Mouse (Mus musculus): ENCODE results near the gene Abca4.
"Not testable (repeated sequence)": the region's sequence is repeated elsewhere in the genome, so short reads cannot be mapped to it uniquely, and the experiment has no call there.

Abca4 gene

GRCm38 (mm10) chr3:122176706-122177390 lies 132.6 kb downstream of the Abca4 start:
- DNase-seq: peak; percentile 97

DNA sequence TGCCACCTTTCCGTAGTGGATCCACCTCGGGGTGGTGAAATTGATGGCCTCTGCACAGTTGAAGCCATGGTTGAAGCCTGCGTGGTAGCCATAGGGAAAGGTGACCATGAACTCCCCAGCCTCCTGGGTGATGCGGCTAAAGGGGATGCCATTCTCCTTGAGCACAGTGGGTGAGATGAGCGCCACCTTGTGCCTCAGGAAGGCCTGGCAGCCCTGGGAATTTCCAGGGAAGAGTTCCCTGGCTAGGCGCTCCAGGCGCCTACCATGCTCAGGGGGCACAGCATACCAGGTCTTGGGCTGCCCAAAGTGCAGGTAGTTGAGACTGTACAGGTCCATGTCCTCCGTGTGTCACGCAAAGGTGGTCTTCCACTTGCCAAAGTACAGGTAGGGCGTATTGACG lies 139.9 kb downstream of the Abca4 start:
- DNase-seq: no peak

GRCm38 (mm10) chr3:122186975-122187374 lies 142.7 kb downstream of the Abca4 start:
- DNase-seq: no peak

- no peak for DNase-seq
Observed at GRCm38 (mm10) chr3:122196621-122197298, 152.5 kb downstream of the Abca4 start.

DNA sequence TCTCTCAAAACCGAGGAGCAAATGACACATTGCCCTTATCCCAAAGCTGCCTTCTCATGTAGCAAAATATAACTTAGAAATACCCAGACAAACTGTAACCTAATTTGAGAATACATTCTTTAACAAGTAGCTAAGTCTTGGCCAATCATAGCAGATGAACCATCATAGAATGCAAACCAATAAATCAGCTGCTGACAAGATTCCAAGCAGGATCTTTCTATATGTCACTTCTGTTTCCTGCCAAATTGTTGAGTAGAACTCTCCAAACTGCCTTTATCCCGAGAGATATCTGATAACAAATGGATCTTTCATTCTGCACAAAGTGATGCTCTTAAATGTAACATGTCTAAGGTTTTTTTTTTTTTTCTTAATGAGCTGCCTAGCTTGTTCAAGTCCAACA lies 154.3 kb downstream of the Abca4 start:
- DNase-seq: no peak

- DNase-seq: peak; percentile 61
Observed at GRCm38 (mm10) chr3:122198966-122199381, 154.7 kb downstream of the Abca4 start.

GRCm38 (mm10) chr3:122199600-122199999 lies 155.4 kb downstream of the Abca4 start:
- peak; percentile 18 for DNase-seq

DNA sequence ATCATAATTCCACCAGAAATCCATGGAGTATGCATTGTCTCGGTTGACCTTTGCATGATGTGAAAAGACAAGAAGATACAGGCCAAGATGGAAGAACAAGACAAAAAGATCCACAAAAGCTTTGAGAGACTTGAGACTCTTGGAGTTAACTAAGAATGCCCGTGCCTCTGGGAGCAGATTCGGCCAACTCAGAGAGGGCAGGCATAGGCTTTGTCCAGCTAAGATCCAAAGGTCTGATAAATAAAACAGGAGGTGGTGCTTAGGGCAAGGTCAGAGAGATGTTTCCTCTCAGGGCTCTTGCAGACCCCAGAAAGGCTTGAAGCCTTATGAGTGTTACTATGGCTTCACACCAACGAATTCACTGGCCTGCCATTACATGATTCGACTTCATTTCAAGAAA lies 155.8 kb downstream of the Abca4 start:
- no peak for DNase-seq

GRCm38 (mm10) chr3:122200447-122200846 lies 156.2 kb downstream of the Abca4 start:
- DNase-seq: no peak

DNA sequence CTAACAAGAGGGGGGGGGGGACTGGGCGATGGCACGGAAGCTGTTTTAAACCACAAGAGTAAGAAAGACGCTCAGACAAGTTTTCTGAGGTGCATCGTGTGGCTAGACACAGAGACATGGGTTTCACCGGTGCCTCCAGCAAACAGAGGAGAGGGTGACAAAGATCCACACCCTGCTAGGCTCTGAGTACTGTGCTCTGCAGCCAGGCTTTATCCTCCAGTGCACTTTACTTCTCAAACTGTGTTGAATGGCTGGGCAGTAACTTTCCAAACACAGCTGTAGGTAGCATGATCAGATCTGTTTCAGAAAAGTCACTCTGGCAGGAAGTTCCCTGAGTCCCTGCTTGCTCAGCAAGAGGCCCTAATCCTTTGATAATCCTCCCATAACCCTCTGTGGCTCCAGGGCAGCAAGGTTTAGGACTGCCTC lies 158.1 kb downstream of the Abca4 start:
- DNase-seq: no peak

DNA sequence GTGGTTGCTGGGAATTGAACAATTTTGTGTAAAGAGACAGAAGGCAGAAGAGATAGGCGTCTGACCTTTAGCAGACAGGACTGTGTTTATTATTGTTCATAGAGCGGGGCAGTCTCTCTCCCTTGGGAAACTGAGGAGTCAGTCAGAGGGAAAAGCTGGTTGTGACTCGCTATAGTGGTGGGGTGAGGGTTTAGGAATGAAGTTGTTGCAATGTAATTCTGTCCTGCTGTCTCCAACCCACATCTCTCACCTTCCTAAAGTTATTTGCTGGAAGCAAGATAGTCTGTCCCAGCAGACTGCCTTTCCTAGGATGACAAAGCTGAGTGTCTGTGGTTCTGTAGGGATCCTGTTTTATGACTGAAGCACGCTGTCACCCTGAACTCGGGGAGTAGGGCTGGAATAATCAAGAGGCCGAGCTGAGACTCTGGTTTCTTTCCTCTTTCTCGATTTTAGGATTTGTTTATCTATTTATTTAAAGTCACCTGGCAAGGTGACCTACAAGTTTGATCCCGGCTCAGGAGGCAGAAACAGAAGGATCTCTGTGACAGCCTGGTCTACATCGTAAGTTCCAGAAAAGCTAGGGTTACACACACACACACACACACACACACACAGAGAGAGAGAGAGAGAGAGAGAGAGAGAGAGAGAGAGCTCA lies 159.6 kb downstream of the Abca4 start:
- no peak for DNase-seq

- no peak for DNase-seq
Observed at GRCm38 (mm10) chr3:122205753-122206152, 161.5 kb downstream of the Abca4 start.

- peak; percentile 98 for DNase-seq
Observed at GRCm38 (mm10) chr3:122206279-122207070, 162.2 kb downstream of the Abca4 start.

- peak; percentile 89 for DNase-seq
Observed at GRCm38 (mm10) chr3:122207766-122208165, 163.5 kb downstream of the Abca4 start.

GRCm38 (mm10) chr3:122208296-122209225 lies 164.3 kb downstream of the Abca4 start:
- peak; percentile 47 for DNase-seq

GRCm38 (mm10) chr3:122209511-122209910 lies 165.3 kb downstream of the Abca4 start:
- DNase-seq: no peak

DNA sequence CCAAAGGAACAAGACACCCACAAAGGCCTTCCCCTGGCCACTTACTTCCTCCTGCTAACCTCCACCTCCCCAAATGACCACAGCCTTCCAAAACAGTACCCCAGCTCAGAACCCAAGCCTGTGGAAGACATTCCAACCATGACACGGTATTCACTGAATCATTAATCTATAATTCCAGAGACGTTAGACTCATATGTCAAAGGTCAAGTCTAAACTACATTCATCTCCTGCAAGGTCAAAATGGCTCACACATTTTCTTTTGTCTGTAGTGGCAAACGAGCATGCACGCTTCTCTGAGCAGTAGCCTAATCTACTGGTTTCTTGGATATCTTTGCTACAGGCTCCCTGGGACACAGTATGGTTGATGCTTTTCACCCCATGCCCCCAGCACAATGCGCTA lies 166.2 kb downstream of the Abca4 start:
- DNase-seq: no peak

DNA sequence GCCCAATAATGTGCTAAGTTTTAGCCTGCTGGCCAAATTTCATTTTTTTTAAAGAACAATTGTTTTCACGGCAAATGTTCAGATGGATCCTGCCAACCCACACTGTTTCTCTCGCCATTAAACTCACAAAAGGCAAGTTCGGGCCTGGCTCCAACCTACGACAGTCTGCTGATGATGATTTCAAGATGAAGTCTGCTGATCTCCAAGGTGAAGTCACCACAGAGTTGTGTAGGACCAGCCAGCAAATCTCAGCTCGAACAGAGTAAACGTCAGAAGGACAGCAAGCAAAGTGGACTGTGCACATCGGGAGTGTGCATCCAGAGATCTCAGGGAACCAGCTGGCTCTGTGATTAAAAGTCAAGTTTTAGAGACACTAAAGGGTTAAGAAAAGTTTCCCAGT lies 166.6 kb downstream of the Abca4 start:
- DNase-seq: no peak

DNA sequence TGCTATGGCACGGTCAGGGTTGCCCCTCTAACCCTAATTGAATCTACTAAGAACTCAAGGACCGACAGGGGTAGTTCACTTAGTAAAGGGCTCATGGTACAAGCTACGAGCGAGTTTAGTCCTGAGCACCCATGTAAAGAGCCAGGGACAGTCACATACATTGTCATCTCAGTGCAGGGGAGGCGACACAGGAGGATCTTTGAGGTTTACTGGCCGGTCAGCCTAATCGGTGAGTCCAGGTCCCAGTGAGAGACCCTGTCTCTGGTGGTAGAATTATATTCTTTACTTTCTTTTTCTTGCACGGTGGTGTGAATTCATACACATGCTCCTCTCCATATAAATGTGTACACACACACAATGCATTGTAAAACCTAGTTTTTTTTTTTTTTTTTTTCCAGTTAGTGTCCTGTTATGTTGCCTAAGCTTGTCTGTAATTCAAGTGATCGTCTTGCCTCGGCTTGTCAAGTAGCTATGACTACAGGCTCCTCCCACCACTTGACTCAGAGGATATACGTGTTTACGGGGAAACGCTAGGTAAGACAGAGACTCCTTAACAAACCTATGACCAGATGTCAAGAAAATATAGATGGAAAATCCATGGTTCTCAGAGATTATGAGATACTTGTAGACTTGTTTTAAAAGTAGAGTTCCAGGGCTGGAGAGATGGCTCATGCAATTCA lies 167.3 kb downstream of the Abca4 start:
- DNase-seq: no peak

GRCm38 (mm10) chr3:122221240-122222036 lies 177.2 kb downstream of the Abca4 start:
- no peak for DNase-seq

- not testable (repeated sequence) for DNase-seq
Observed at GRCm38 (mm10) chr3:122226972-122227371, 182.7 kb downstream of the Abca4 start.

Measured in cerebellum, adult 9-11 months (tissue).